In genomic region chr8:111769296-111769695, GRCm38 (mm10) we compare ENCODE assay signal across 11 mouse cellular contexts. TPM values are rescaled to one million over a fixed set of nuclear protein-coding genes. Genes with fewer than 3 reads are reported as not detected.
DNase-seq lines count a peak whose midpoint lies in the region; ATAC-seq and TF ChIP-seq lines count a peak whose summit lies in the region.
"Had no signal": no experiment of that assay in that cellular context is flagged by ENCODE, and none has a peak within 500 bp of the region (broad histone marks: within the 10 kb centered on the region; RNA-seq: fewer than 3 reads in every experiment).

No protein-coding gene starts in this region.

- peaks cover 65% of the 10 kb centered on the region for H3K36me3 ChIP-seq in forebrain, embryonic 10.5 days (replicated peaks)
- H3K36me3 ChIP-seq in forebrain, embryonic 11.5 days (ENCODE audit: control insufficient read depth, insufficient read depth, low read length), result no peaks in the 10 kb centered on the region; the same call in 1 of the 2 replicates
- peaks cover 27% of the 10 kb centered on the region; the same call in 1 of the 2 replicates for H3K36me3 ChIP-seq in kidney, postnatal 0 days (ENCODE audit: insufficient read depth, low read length)
- H3K36me3 ChIP-seq in hindbrain, embryonic 14.5 days (replicated peaks; ENCODE audit: control insufficient read depth, insufficient read depth), result peaks cover 21% of the 10 kb centered on the region
- H3K36me3 ChIP-seq in neural tube, embryonic 14.5 days (ENCODE audit: control insufficient read depth, insufficient read depth, low read length), result no peaks in the 10 kb centered on the region

- no peaks in the 10 kb centered on the region for H3K27me3 ChIP-seq in forebrain, embryonic 10.5 days (ENCODE audit: poor library complexity, severe bottlenecking)
- no peaks in the 10 kb centered on the region for H3K27me3 ChIP-seq in forebrain, embryonic 11.5 days (ENCODE audit: control insufficient read depth, insufficient read depth, low read length)
- no peaks in the 10 kb centered on the region for H3K27me3 ChIP-seq in kidney, postnatal 0 days (ENCODE audit: insufficient read depth, low read length)
- no peaks in the 10 kb centered on the region for H3K27me3 ChIP-seq in hindbrain, embryonic 14.5 days (ENCODE audit: control insufficient read depth, insufficient read depth, low read length)
- H3K27me3 ChIP-seq in neural tube, embryonic 14.5 days (ENCODE audit: control insufficient read depth, insufficient read depth, low read length), result no peaks in the 10 kb centered on the region

- H3K27ac ChIP-seq in forebrain, embryonic 10.5 days, result peak overlapping the region; percentile 76
- no peak overlapping the region for H3K27ac ChIP-seq in forebrain, embryonic 11.5 days (ENCODE audit: low read depth, low read length)
- H3K27ac ChIP-seq in kidney, postnatal 0 days, result peak overlapping the region; percentile 43; the same call in 1 of the 2 replicates
- H3K27ac ChIP-seq in hindbrain, embryonic 14.5 days, result peak overlapping the region; percentile 87
- H3K27ac ChIP-seq in neural tube, embryonic 14.5 days (ENCODE audit: low read depth, low read length), result peak overlapping the region; percentile 80; the same call in 1 of the 2 replicates
- H3K27ac ChIP-seq: liver, embryonic 14.5 days had no signal

- WGBS in forebrain, embryonic 10.5 days, result 42% methylated on average over 15 of the region's 15 CpGs
- WGBS in forebrain, embryonic 11.5 days, result 49% methylated on average over 15 of the region's 15 CpGs
- 71% methylated on average over 15 of the region's 15 CpGs for WGBS in kidney, postnatal 0 days
- 64% methylated on average over 15 of the region's 15 CpGs for WGBS in hindbrain, embryonic 14.5 days
- WGBS in neural tube, embryonic 14.5 days, result 58% methylated on average over 15 of the region's 15 CpGs

- no peak overlapping the region for H3K4me3 ChIP-seq in forebrain, embryonic 10.5 days
- H3K4me3 ChIP-seq in forebrain, embryonic 11.5 days (ENCODE audit: low read depth, low read length), result no peak overlapping the region
- no peak overlapping the region for H3K4me3 ChIP-seq in kidney, postnatal 0 days (replicated peaks; ENCODE audit: low read depth, low read length)
- no peak overlapping the region for H3K4me3 ChIP-seq in hindbrain, embryonic 14.5 days (replicated peaks; ENCODE audit: low read length)
- no peak overlapping the region for H3K4me3 ChIP-seq in neural tube, embryonic 14.5 days (ENCODE audit: low read depth, low read length)

- H3K4me1 ChIP-seq in forebrain, embryonic 10.5 days, result peaks cover 14% of the 10 kb centered on the region
- peaks cover 8% of the 10 kb centered on the region; the same call in 1 of the 2 replicates for H3K4me1 ChIP-seq in forebrain, embryonic 11.5 days (replicated peaks; ENCODE audit: control insufficient read depth, insufficient read depth, low read length)
- peaks cover 3% of the 10 kb centered on the region; the same call in 1 of the 2 replicates for H3K4me1 ChIP-seq in kidney, postnatal 0 days (replicated peaks; ENCODE audit: insufficient read depth, low read length)
- H3K4me1 ChIP-seq in hindbrain, embryonic 14.5 days (replicated peaks; ENCODE audit: control insufficient read depth, insufficient read depth, low read length), result peaks cover 14% of the 10 kb centered on the region
- peaks cover 4% of the 10 kb centered on the region; the same call in 1 of the 2 replicates for H3K4me1 ChIP-seq in neural tube, embryonic 14.5 days (ENCODE audit: control insufficient read depth, insufficient read depth, low read length)

- no peak overlapping the region for H3K4me2 ChIP-seq in forebrain, embryonic 11.5 days (ENCODE audit: low read depth, low read length, severe bottlenecking)
- no peak overlapping the region for H3K4me2 ChIP-seq in kidney, postnatal 0 days (ENCODE audit: low read length)
- no peak overlapping the region for H3K4me2 ChIP-seq in hindbrain, embryonic 14.5 days (replicated peaks)
- H3K4me2 ChIP-seq in neural tube, embryonic 14.5 days (ENCODE audit: low read depth, low read length), result no peak overlapping the region

- TF ChIP-seq CTCF in kidney, postnatal 0 days (IDR thresholded peaks at IDR 0.05; ENCODE audit: low read depth), result no peak

- no peak overlapping the region for H3K9ac ChIP-seq in forebrain, embryonic 11.5 days (ENCODE audit: low read length)
- H3K9ac ChIP-seq in kidney, postnatal 0 days (ENCODE audit: low read depth, low read length), result no peak overlapping the region
- H3K9ac ChIP-seq in hindbrain, embryonic 14.5 days, result peak overlapping the region; percentile 9; the same call in 1 of the 2 replicates
- H3K9ac ChIP-seq in neural tube, embryonic 14.5 days (replicated peaks; ENCODE audit: low read depth, low read length), result no peak overlapping the region
- H3K9ac ChIP-seq: liver, embryonic 14.5 days had no signal

- no peaks in the 10 kb centered on the region for H3K9me3 ChIP-seq in forebrain, embryonic 10.5 days
- no peaks in the 10 kb centered on the region for H3K9me3 ChIP-seq in forebrain, embryonic 11.5 days (ENCODE audit: control insufficient read depth, low read length)
- H3K9me3 ChIP-seq in kidney, postnatal 0 days (replicated peaks; ENCODE audit: low read length), result no peaks in the 10 kb centered on the region
- no peaks in the 10 kb centered on the region for H3K9me3 ChIP-seq in hindbrain, embryonic 14.5 days (ENCODE audit: control insufficient read depth, low read length)
- H3K9me3 ChIP-seq in neural tube, embryonic 14.5 days (ENCODE audit: control insufficient read depth, low read length), result no peaks in the 10 kb centered on the region

- no peak for ATAC-seq in forebrain, embryonic 11.5 days (replicated peaks; ENCODE audit: low FRiP score)
- no peak for ATAC-seq in kidney, postnatal 0 days (replicated peaks; ENCODE audit: low FRiP score, low read depth)
- no peak for ATAC-seq in hindbrain, embryonic 14.5 days (ENCODE audit: low FRiP score)
- ATAC-seq in neural tube, embryonic 14.5 days (ENCODE audit: low read depth), result no peak

- DNase-seq in forebrain, embryonic 10.5 days (ENCODE audit: extremely low spot score, low spot score), result no peak
- DNase-seq in forebrain, embryonic 11.5 days (ENCODE audit: low spot score), result no peak
- no peak for DNase-seq in kidney, postnatal 0 days (ENCODE audit: low spot score)
- DNase-seq in kidney, postnatal 36 days, result no peak
- no peak for DNase-seq in hindbrain, embryonic 14.5 days (ENCODE audit: low spot score)
- no peak for DNase-seq in gastrocnemius, adult 18-20 months (ENCODE audit: low spot score)
- no peak for DNase-seq in lung, postnatal 4 days

RNA-seq across cellular contexts. Expression of gene Bcar1, which starts 25.7 kb away (rescaled TPM):
- polyA plus RNA-seq in forebrain, embryonic 10.5 days (2016; fragmentation: Nextera tagmentation; extraction: Ambion mirVana), result 46.6 and 49.9 TPM in 2 replicates
- 60.1 and 60.8 TPM in 2 replicates for polyA plus RNA-seq in forebrain, embryonic 11.5 days (2014; fragmentation: Nextera tagmentation; extraction: Ambion mirVana)
- polyA plus RNA-seq in kidney, postnatal 0 days (2015; fragmentation: Nextera tagmentation; extraction: Ambion mirVana), result 48.7 and 49.1 TPM in 2 replicates
- 49.1 and 52.1 TPM in 2 replicates for polyA plus RNA-seq in hindbrain, embryonic 14.5 days (2014; fragmentation: Nextera tagmentation; extraction: Ambion mirVana)
- polyA plus RNA-seq in neural tube, embryonic 14.5 days (2014; fragmentation: Nextera tagmentation; extraction: Ambion mirVana), result 47.6 and 56.4 TPM in 2 replicates
- total RNA-seq in gastrocnemius, adult 18-20 months (2021), result 10 to 100 TPM; 10.6 to 10.8 TPM
- total RNA-seq: common myeloid progenitor, adult 5-6 weeks; monocyte, adult 5-6 weeks had no signal
